Mouse (Mus musculus) regulatory T cell (primary cell): ENCODE data around the gene Frmpd4.

Experiments used
- in situ Hi-C: fragments of 300-600 bp; cut with MboI, MseI; formaldehyde crosslinking; loops from one replicate; pipeline ENCODE4 v1.15.1; 2025; ENCODE audit warnings: high pct_unique_total_duplicates

Gene Frmpd4

GRCm38 (mm10) chrX:167597639-167598217 lies 979.3 kb downstream of the Frmpd4 start:
- in situ Hi-C loops = no loop called here

GRCm38 (mm10) chrX:167552827-167553226 lies 1024.2 kb downstream of the Frmpd4 start:
- in situ Hi-C loops = no loop called here

- in situ Hi-C loops = no loop called here
Measured at GRCm38 (mm10) chrX:167523151-167523550, 1053.9 kb downstream of the Frmpd4 start.

- in situ Hi-C loops = no loop called here
Measured at GRCm38 (mm10) chrX:167522528-167522927, 1054.5 kb downstream of the Frmpd4 start.

GRCm38 (mm10) chrX:167518440-167518839 lies 1058.6 kb downstream of the Frmpd4 start:
- in situ Hi-C loops = no loop called here

- in situ Hi-C loops = loop anchor here (5.0 to 25.0 kb wide), 4 partner anchors 110 to 1437 kb away; partner anchors contain the start of gene Prps2
Measured at GRCm38 (mm10) chrX:167497780-167498179, 1079.3 kb downstream of the Frmpd4 start.

- in situ Hi-C loops = loop anchor here (10.0 to 25.0 kb wide), 3 partner anchors 105 to 1443 kb away; partner anchors contain the start of gene Prps2
Measured at GRCm38 (mm10) chrX:167492265-167492664, 1084.8 kb downstream of the Frmpd4 start.

- in situ Hi-C loops = loop anchor here (10.0 to 25.0 kb wide), 3 partner anchors 104 to 1443 kb away; partner anchors contain the start of gene Prps2
Measured at GRCm38 (mm10) chrX:167491589-167492207, 1085.3 kb downstream of the Frmpd4 start.

GRCm38 (mm10) chrX:167483409-167484177 lies 1093.4 kb downstream of the Frmpd4 start:
- in situ Hi-C loops = loop anchor here (25.0 kb wide), 2 partner anchors 96 to 196 kb away; partner anchors contain the start of gene Prps2

- in situ Hi-C loops = loop anchor here (25.0 kb wide), 2 partner anchors 90 to 190 kb away; partner anchors contain the start of gene Prps2
Measured at GRCm38 (mm10) chrX:167477636-167478035, 1099.4 kb downstream of the Frmpd4 start.

GRCm38 (mm10) chrX:167434883-167435282 lies 1142.1 kb downstream of the Frmpd4 start:
- in situ Hi-C loops = no loop called here

- in situ Hi-C loops = no loop called here
Measured at GRCm38 (mm10) chrX:167433950-167434349, 1143.1 kb downstream of the Frmpd4 start.
